Mouse (Mus musculus) testis, adult 2 months (tissue): Measurements from ENCODE around the gene Pqlc2.

Source experiments
- CTCF ChIP-seq: fragments of 200-500 bp; IDR thresholded peaks from 2 replicates; pipeline ENCODE4 v1.5.1; 2012; ENCODE audit warnings: low read depth, mild to moderate bottlenecking, inconsistent platforms, low read length, moderate library complexity; ENCODE audit not compliant: control insufficient read depth, insufficient read depth, insufficient replicate concordance
- POLR2A ChIP-seq: fragments of 200-500 bp; IDR thresholded peaks from 2 replicates; pipeline ENCODE4 v1.6.1; 2012; ENCODE audit warnings: low read depth, mild to moderate bottlenecking, inconsistent platforms, low read length, moderate library complexity; ENCODE audit not compliant: control insufficient read depth

- TF ChIP-seq POLR2A (no peak), CTCF (no peak)
Measured at GRCm38 (mm10) chr4:139311707-139312106, 1.2 kb upstream of the Pqlc2 start.
